10 mouse cellular contexts compared by ENCODE assay signal in genomic region chr1:93272409-93272821, GRCm38 (mm10). TPM values are rescaled to one million over a fixed set of nuclear protein-coding genes. Genes with fewer than 3 reads are reported as not detected.
A peak's percentile ranks its signal among the peaks of the same experiment; 100 is the strongest.
DNase-seq lines count a peak whose midpoint lies in the region; ATAC-seq lines count a peak whose summit lies in the region.
"Had no signal": no experiment of that assay in that cellular context is flagged by ENCODE, and none has a peak within 500 bp of the region (broad histone marks: within the 10 kb centered on the region; RNA-seq: fewer than 3 reads in every experiment).

No protein-coding gene starts in this region.

- DNase-seq in lung, postnatal 25 days (ENCODE audit: low spot score), result no peak
- DNase-seq in adrenal gland, postnatal 10 days, result peak; percentile 71
- peak; percentile 45 for DNase-seq in lung, postnatal 14 days
- DNase-seq in thymus, postnatal 14 days, result peak; percentile 66
- no peak for DNase-seq in left cerebral cortex, postnatal 10 days (ENCODE audit: extremely low spot score in 1 of 2, low spot score in 2 of 2)
- no peak for DNase-seq in left cerebral cortex, postnatal 36 days (ENCODE audit: low spot score in 2 of 2)

- intact Hi-C loops in left cerebral cortex, postnatal 10 days (cut with DNase I), result no loop called here
- intact Hi-C loops in left cerebral cortex, postnatal 36 days (cut with DNase I), result no loop called here

- ATAC-seq in lung, embryonic 15.5 days (ENCODE audit: borderline replicate concordance, extremely low read depth, low FRiP score, low TSS enrichment), result peak; percentile 37; the same call in 1 of the 2 replicates
- ATAC-seq in granulocyte monocyte progenitor cell, adult 5-6 weeks (replicated peaks; ENCODE audit: poor library complexity, severe bottlenecking), result peak; percentile 89

- 0 out of 2 replicates have a peak, but pooled peaks cover 14% of the 10 kb centered on the region for H3K36me3 ChIP-seq in lung, embryonic 15.5 days

- no peak overlapping the region for H3K27ac ChIP-seq in lung, embryonic 15.5 days
- H3K27ac ChIP-seq: embryonic facial prominence, embryonic 13.5 days had no signal

- H3K9me3 ChIP-seq in lung, embryonic 15.5 days, result no peaks in the 10 kb centered on the region
- H3K9me3 ChIP-seq: embryonic facial prominence, embryonic 13.5 days had no signal

- H3K9ac ChIP-seq in lung, embryonic 15.5 days, result no peak overlapping the region
- H3K9ac ChIP-seq: embryonic facial prominence, embryonic 13.5 days had no signal

- H3K4me2 ChIP-seq in lung, embryonic 15.5 days, result no peak overlapping the region
- H3K4me2 ChIP-seq: embryonic facial prominence, embryonic 13.5 days had no signal

- no peak overlapping the region for H3K4me3 ChIP-seq in lung, embryonic 15.5 days
- H3K4me3 ChIP-seq: embryonic facial prominence, embryonic 13.5 days; megakaryocyte, embryonic 14.5 days had no signal

- no peaks in the 10 kb centered on the region for H3K4me1 ChIP-seq in lung, embryonic 15.5 days
- H3K4me1 ChIP-seq: megakaryocyte, embryonic 14.5 days had no signal

- WGBS in lung, embryonic 15.5 days, result 5% methylated on average over 16 of the region's 16 CpGs

- H3K27me3 ChIP-seq in lung, embryonic 15.5 days, result no peaks in the 10 kb centered on the region
- H3K27me3 ChIP-seq: embryonic facial prominence, embryonic 13.5 days had no signal

RNA-seq across cellular contexts. Expression of gene Mterf4, which starts 33.3 kb away (rescaled TPM):
- polyA plus RNA-seq in lung, embryonic 15.5 days (2015; fragmentation: Nextera tagmentation; extraction: Ambion mirVana), result 29.5 and 32.7 TPM in 2 replicates
- 10 to 100 TPM; 32.8 to 37.4 TPM for total RNA-seq in adrenal gland, postnatal 10 days (2021)
- 15.1 and 19.0 TPM in 2 replicates for total RNA-seq in granulocyte monocyte progenitor cell, adult 5-6 weeks (2014; fragmentation: Nextera tagmentation)
- 13.3 and 22.9 TPM in 2 replicates for total RNA-seq in granulocyte monocyte progenitor cell, adult 5-6 weeks (2017)
- total RNA-seq in left cerebral cortex, postnatal 10 days (2021), result 10 to 100 TPM; 18.9 to 20.0 TPM
- 10 to 100 TPM; 17.4 to 20.9 TPM for total RNA-seq in left cerebral cortex, postnatal 36 days (2021)

RNA-seq across cellular contexts. Expression of gene Sned1, which starts 36.8 kb away (rescaled TPM):
- 19.6 and 23.2 TPM in 2 replicates for polyA plus RNA-seq in lung, embryonic 15.5 days (2015; fragmentation: Nextera tagmentation; extraction: Ambion mirVana)
- total RNA-seq in adrenal gland, postnatal 10 days (2021), result 10 to 100 TPM; 17.3 to 22.5 TPM
- 0.30 and 0.70 TPM in 2 replicates for total RNA-seq in granulocyte monocyte progenitor cell, adult 5-6 weeks (2014; fragmentation: Nextera tagmentation)
- total RNA-seq in granulocyte monocyte progenitor cell, adult 5-6 weeks (2017), result 0.05 and 0.13 TPM in 2 replicates
- 1 to 10 TPM; 6.5 to 7.2 TPM for total RNA-seq in left cerebral cortex, postnatal 10 days (2021)
- 1 to 10 TPM; 6.3 to 7.3 TPM for total RNA-seq in left cerebral cortex, postnatal 36 days (2021)

Comparison
In these comparisons a context has a peak if more than half of its experiments do, and no peak if none do; other contexts are left out.
1. DNase-seq: peak in adrenal gland, postnatal 10 days (single experiment), lung, postnatal 14 days (single experiment) and thymus, postnatal 14 days (single experiment); none in lung, postnatal 25 days (single experiment), left cerebral cortex, postnatal 10 days (0 of 2) and left cerebral cortex, postnatal 36 days (0 of 2).
2. RNA of gene Sned1, which starts 36.8 kb away (total RNA-seq): 17.3 to 22.5 TPM in adrenal gland, postnatal 10 days, 6.3 to 7.3 TPM in left cerebral cortex, postnatal 36 days and 6.5 to 7.2 TPM in left cerebral cortex, postnatal 10 days; 0.05 to 0.70 TPM in granulocyte monocyte progenitor cell, adult 5-6 weeks; every median in the first group is over 4 times any median in the second.